Mouse (Mus musculus) layer of hippocampus, postnatal 14 days (tissue): ENCODE measurements around the gene Copg2. TPM values are rescaled to one million over a fixed set of nuclear protein-coding genes. Genes with fewer than 3 reads are reported as not detected.

Experiments
- DNase-seq, 2 experiments: peaks; one replicate each; pipeline ENCODE4 v3.0.0; 2021 to 2022; ENCODE audit warnings: low spot score in 2 of 2, mixed read lengths in 1 of 2
- microRNA-seq, 2 experiments: library from miRNA; unstranded; fragments of <30 nt; microRNA quantifications; one replicate each; pipeline ENCODE4 v1.2.0; 2021
- total RNA-seq, 2 experiments: library from RNA; stranded (reverse); gene quantifications; 2 replicates each; pipeline ENCODE4 v1.2.3; 2021

Copg2 gene
- total RNA-seq, 2 experiments from 2014 or later: 61.6 to 68.4 TPM

DNA sequence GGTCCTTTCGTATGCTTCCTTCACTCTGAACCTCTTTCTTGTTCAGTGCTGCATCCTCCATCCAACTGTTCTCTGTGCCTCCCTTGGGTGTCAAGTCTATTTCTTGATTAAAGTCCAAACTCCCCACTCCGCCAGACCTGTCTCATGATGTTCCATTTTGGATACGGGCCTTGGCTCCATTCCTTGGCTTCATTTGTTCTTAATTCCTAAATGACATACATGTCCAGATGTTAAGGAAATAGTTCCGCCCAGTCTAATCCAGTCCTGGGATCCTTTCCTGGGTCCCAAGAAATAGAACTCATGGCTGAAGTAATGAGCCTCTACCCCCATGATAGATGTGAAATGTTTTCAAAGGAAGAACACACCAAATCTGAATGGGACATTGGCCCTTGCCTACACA lies 198.6 kb downstream of the Copg2 start:
- no peak for DNase-seq

Small RNAs within 50 kb of the gene (microRNA-seq; reads per million reads assigned to microRNA genes)
- 1,389 to 2,478 reads per million in 2 experiments for gene Mir335

Other genes with a start within 250 kb of the Copg2 start
- gene Cep41, start 203.0 kb downstream of the Copg2 start, total RNA-seq: 1 to 10 TPM; 4.9 to 6.7 TPM
- 10 to 100 TPM; 72.8 to 77.3 TPM for gene Mest, start 173.2 kb downstream of the Copg2 start, total RNA-seq
- gene Tsga13, start 18.8 kb upstream of the Copg2 start, total RNA-seq: under 1 TPM in 1 of 2 experiments, not detected in 1; 0.58 TPM
- gene Klf14, start 62.3 kb upstream of the Copg2 start, total RNA-seq: under 1 TPM; 0.31 to 0.85 TPM